Mouse (Mus musculus) ES-E14 (cell line): ENCODE results near the gene Mpnd. TPM values are rescaled to one million over a fixed set of nuclear protein-coding genes. Genes with fewer than 3 reads are reported as not detected.
A peak's percentile ranks its signal among the peaks of the same experiment; 100 is the strongest.
"Not testable (repeated sequence)": the region's sequence is repeated elsewhere in the genome, so short reads cannot be mapped to it uniquely, and the experiment has no call there.

Source experiments
- DNase-seq: peaks from one replicate; pipeline ENCODE4 v3.0.0-alpha.2; 2013; ENCODE audit warnings: low read depth, low spot score
- H3K27ac ChIP-seq: 2 replicates; pipeline ENCODE4 v1.5.1; 2012; ENCODE audit warnings: low read depth, mild to moderate bottlenecking, low read length, moderate library complexity, mixed read lengths; ENCODE audit not compliant: poor library complexity, insufficient read depth, severe bottlenecking
- H3K36me3 ChIP-seq: 2 replicates; pipeline ENCODE4 v1.6.1; 2012; ENCODE audit warnings: mild to moderate bottlenecking, low read length, moderate library complexity, mixed read lengths; ENCODE audit not compliant: control insufficient read depth, poor library complexity, insufficient read depth, severe bottlenecking
- H3K4me1 ChIP-seq, 2 experiments: fragments of 150-350 bp in 1 of 2; sonication (generic) in 1 of 2; 2 replicates each; pipeline ENCODE4 v1.6.1; 2012; ENCODE audit warnings: low read length in 2 of 2, mild to moderate bottlenecking in 1 of 2, mixed read lengths in 1 of 2; ENCODE audit not compliant: control insufficient read depth in 2 of 2, insufficient read depth in 2 of 2, poor library complexity in 1 of 2
- H3K4me3 ChIP-seq, 2 experiments: fragments of 150-350 bp in 1 of 2; sonication (generic) in 1 of 2; 2 replicates each; pipeline ENCODE4 v1.5.1; 2012; ENCODE audit warnings: low read length in 2 of 2, low read depth in 1 of 2, mild to moderate bottlenecking in 1 of 2, mixed read lengths in 1 of 2; ENCODE audit not compliant: insufficient read depth in 1 of 2, poor library complexity in 1 of 2, severe bottlenecking in 1 of 2
- H3K9ac ChIP-seq: 2 replicates; pipeline ENCODE4 v1.6.1; 2012; ENCODE audit warnings: low read depth, mild to moderate bottlenecking, low read length, mixed read lengths; ENCODE audit not compliant: poor library complexity, insufficient read depth, severe bottlenecking
- H3K9me3 ChIP-seq: fragments of 150-350 bp; sonication (generic); 2 replicates; pipeline ENCODE4 v1.6.1; 2012; ENCODE audit warnings: low read depth, mild to moderate bottlenecking, low read length; ENCODE audit not compliant: control insufficient read depth, insufficient read depth
- CHD2 ChIP-seq: IDR thresholded peaks from 2 replicates; pipeline ENCODE4 v1.6.1; 2014; ENCODE audit warnings: mild to moderate bottlenecking, low read depth, low read length, inconsistent platforms
- HCFC1 ChIP-seq: IDR thresholded peaks from 2 replicates; pipeline ENCODE4 v1.6.1; 2012; ENCODE audit warnings: low read length, inconsistent platforms, borderline replicate concordance; ENCODE audit not compliant: insufficient read depth
- MAFK ChIP-seq: IDR thresholded peaks from 2 replicates; pipeline ENCODE4 v1.6.1; 2014; ENCODE audit warnings: mild to moderate bottlenecking, low read depth, low read length, inconsistent platforms; ENCODE audit not compliant: insufficient read depth
- ZC3H11A ChIP-seq: IDR thresholded peaks from 2 replicates; pipeline ENCODE4 v1.6.1; 2012; ENCODE audit warnings: low read depth, mild to moderate bottlenecking, inconsistent platforms, low read length, borderline replicate concordance
- ZNF384 ChIP-seq: IDR thresholded peaks from 2 replicates; pipeline ENCODE4 v1.6.1; 2012; ENCODE audit warnings: low read depth, low read length, inconsistent platforms
- in situ Hi-C, 2 experiments: fragments of 600-800 bp; cut with MboI; formaldehyde crosslinking; loops; one replicate each; pipeline ENCODE4 v1.15.1; 2025; ENCODE audit warnings: low sequenced_read_pairs in 2 of 2, inconsistent platforms in 1 of 2; ENCODE audit not compliant: unreplicated experiment in 2 of 2
- total RNA-seq: library from RNA; depleted of rRNA; stranded (reverse); fragments of 300-350 nt; gene quantifications from 2 replicates; pipeline ENCODE4 v1.2.3, GENCODE M21; 2012; rRNA removed

Mpnd gene
- total RNA-seq, 1 experiment = 39.0 TPM

- no peak overlapping the region for H3K9ac ChIP-seq
- H3K27ac ChIP-seq = no peak overlapping the region
- in situ Hi-C loops = no loop called here
- H3K4me3 ChIP-seq = no peak overlapping the region
- peaks cover 0 to 2% of the 10 kb centered on the region in 2 experiments; a peak in 1 of 4 replicates for H3K4me1 ChIP-seq
- DNase-seq = no peak
- no peaks in the 10 kb centered on the region for H3K9me3 ChIP-seq
- peaks cover 54% of the 10 kb centered on the region for H3K36me3 ChIP-seq
- no peak for TF ChIP-seq ZNF384
- no peak for TF ChIP-seq HCFC1
- no peak for TF ChIP-seq ZC3H11A
- no peak for TF ChIP-seq CHD2
- TF ChIP-seq MAFK = no peak
Measured at GRCm38 (mm10) chr17:56055945-56056678, 50.6 kb downstream of the Mpnd start.

GRCm38 (mm10) chr17:56057381-56058120 is 52.0 kb downstream of the Mpnd start:
- no peaks in the 10 kb centered on the region for H3K9me3 ChIP-seq
- H3K9ac ChIP-seq = no peak overlapping the region
- no peak for DNase-seq
- H3K36me3 ChIP-seq = peaks cover 65% of the 10 kb centered on the region
- H3K4me1 ChIP-seq = peaks cover 0 to 2% of the 10 kb centered on the region in 2 experiments; a peak in 1 of 4 replicates
- in situ Hi-C loops = no loop called here
- no peak for TF ChIP-seq ZNF384
- no peak for TF ChIP-seq ZC3H11A
- no peak for TF ChIP-seq HCFC1
- TF ChIP-seq CHD2 = no peak
- no peak for TF ChIP-seq MAFK
- H3K4me3 ChIP-seq = no peak overlapping the region
- no peak overlapping the region for H3K27ac ChIP-seq

- Histone ChIP-seq H3K27ac (no peak overlapping the region), H3K9me3 (no peaks in the 10 kb centered on the region), H3K4me1 (no peaks in the 10 kb centered on the region), H3K4me3 (no peak overlapping the region), H3K9ac (no peak overlapping the region), H3K36me3 (peaks cover 88% of the 10 kb centered on the region)
- no peak for TF ChIP-seq ZNF384
- TF ChIP-seq ZC3H11A = no peak
- no peak for TF ChIP-seq CHD2
- TF ChIP-seq HCFC1 = no peak
- no peak for TF ChIP-seq MAFK
- in situ Hi-C loops = no loop called here
- no peak for DNase-seq
Measured at GRCm38 (mm10) chr17:56062081-56062480, 56.6 kb downstream of the Mpnd start.

GRCm38 (mm10) chr17:56065715-56066114 is 60.2 kb downstream of the Mpnd start:
- DNase-seq, H3K4me3 ChIP-seq, H3K4me1 ChIP-seq, H3K9ac ChIP-seq, in situ Hi-C loops, H3K9me3 ChIP-seq, H3K27ac ChIP-seq: not testable (repeated sequence)
- TF ChIP-seq ZNF384 = peak; percentile 36; the same call in 1 of the 2 replicates
- peaks cover 91% of the 10 kb centered on the region for H3K36me3 ChIP-seq

Other genes starting within 250 kb of the Mpnd start
- gene Zfp119a, start 126.8 kb upstream of the Mpnd start, total RNA-seq = 4.2 and 5.4 TPM in 2 replicates
- gene Zfp959, start 113.6 kb upstream of the Mpnd start, total RNA-seq = 6.6 and 6.9 TPM in 2 replicates
- gene Zfp119b, start 56.2 kb upstream of the Mpnd start, total RNA-seq = 3.9 and 4.6 TPM in 2 replicates
- 0.49 and 0.74 TPM in 2 replicates for gene Ebi3, start 53.1 kb upstream of the Mpnd start, total RNA-seq
- 14.0 and 14.7 TPM in 2 replicates for gene Yju2, start 46.6 kb upstream of the Mpnd start, total RNA-seq
- 1.5 and 2.4 TPM in 2 replicates for gene Shd, start 35.2 kb upstream of the Mpnd start, total RNA-seq
- gene Fsd1, start 19.2 kb upstream of the Mpnd start, total RNA-seq = 24.2 and 50.7 TPM in 2 replicates
- 3.4 and 6.4 TPM in 2 replicates for gene Stap2, start 127 bp upstream of the Mpnd start, total RNA-seq
- 67.7 and 73.8 TPM in 2 replicates for gene Sh3gl1, start 30.9 kb downstream of the Mpnd start, total RNA-seq
- gene Chaf1a, start 34.7 kb downstream of the Mpnd start, total RNA-seq = 48.3 and 57.9 TPM in 2 replicates
- gene Ubxn6, start 69.3 kb downstream of the Mpnd start, total RNA-seq = 34.8 and 38.8 TPM in 2 replicates
- gene Hdgfl2, start 73.9 kb downstream of the Mpnd start, total RNA-seq = 165 and 204 TPM in 2 replicates
- gene Plin4, start 104.1 kb downstream of the Mpnd start, total RNA-seq = 0.31 and 0.69 TPM in 2 replicates
- gene Plin5, start 111.9 kb downstream of the Mpnd start, total RNA-seq = 1.4 and 2.1 TPM in 2 replicates
- not detected in 2 replicates for gene Lrg1, start 116.3 kb downstream of the Mpnd start, total RNA-seq
- 2.9 and 7.1 TPM in 2 replicates for gene Sema6b, start 134.6 kb downstream of the Mpnd start, total RNA-seq
- 1.3 and 1.7 TPM in 2 replicates for gene Tnfaip8l1, start 156.8 kb downstream of the Mpnd start, total RNA-seq
- 71.1 and 95.2 TPM in 2 replicates for gene Mydgf, start 178.2 kb downstream of the Mpnd start, total RNA-seq
- 27.4 and 27.5 TPM in 2 replicates for gene Dpp9, start 213.2 kb downstream of the Mpnd start, total RNA-seq